Mouse (Mus musculus) liver, embryonic 14.5 days (tissue): Measurements from ENCODE around the gene Gm20916. TPM values are rescaled to one million over a fixed set of nuclear protein-coding genes. Genes with fewer than 3 reads are reported as not detected.
"Not testable (repeated sequence)": the region's sequence is repeated elsewhere in the genome, so short reads cannot be mapped to it uniquely, and the experiment has no call there.

Source experiments
- ATAC-seq: fragments of 200-750 bp; cut with Nextera tagmentation; 2 replicates; pipeline ENCODE4 v1.8.0; 2017; ENCODE audit warnings: moderate number of reproducible peaks, mild to moderate bottlenecking, moderate library complexity; ENCODE audit not compliant: insufficient read depth
- DNase-seq, 3 experiments: peaks; one replicate each; pipeline ENCODE4 v3.0.0-alpha.2; 2012 to 2013; ENCODE audit warnings: low read depth in 3 of 3, low spot score in 3 of 3
- H3K27ac ChIP-seq: fragments of 300-500 bp; sonication (generic); 2 replicates; pipeline ENCODE4 v1.5.1; 2014; ENCODE audit warnings: moderate library complexity, mild to moderate bottlenecking, control low read depth, inconsistent platforms
- H3K27me3 ChIP-seq: fragments of 300-500 bp; sonication (generic); 2 replicates; pipeline ENCODE4 v1.6.1; 2014; ENCODE audit warnings: mild to moderate bottlenecking, low read length, moderate library complexity; ENCODE audit not compliant: control insufficient read depth, insufficient read depth
- H3K36me3 ChIP-seq: fragments of 300-500 bp; sonication (generic); replicated peaks from 2 replicates; pipeline ENCODE4 v1.6.1; 2014; ENCODE audit warnings: low read depth; ENCODE audit not compliant: control insufficient read depth, insufficient read depth
- H3K4me1 ChIP-seq, 2 experiments: fragments of 200-500 bp in 1 of 2; fragments of 300-500 bp in 1 of 2; sonication (generic) in 1 of 2; replicated peaks; 2 replicates each; pipeline ENCODE4 v1.6.1; 2012 to 2014; ENCODE audit warnings: antibody characterized with exemption in 1 of 2, inconsistent platforms in 1 of 2, low read length in 1 of 2; ENCODE audit not compliant: control insufficient read depth in 2 of 2, insufficient read depth in 2 of 2
- H3K4me2 ChIP-seq: fragments of 300-500 bp; sonication (generic); 2 replicates; pipeline ENCODE4 v1.6.1; 2014; ENCODE audit warnings: low read depth, mild to moderate bottlenecking, control low read depth, moderate library complexity
- H3K4me3 ChIP-seq, 2 experiments: fragments of 200-500 bp in 1 of 2; fragments of 300-500 bp in 1 of 2; sonication (generic) in 1 of 2; 2 replicates each; pipeline ENCODE4 v1.5.1; 2012 to 2014; ENCODE audit warnings: low read depth in 2 of 2, low read length in 2 of 2, mild to moderate bottlenecking in 2 of 2, control low read depth in 1 of 2, inconsistent platforms in 1 of 2, moderate library complexity in 1 of 2; ENCODE audit not compliant: insufficient read depth in 1 of 2
- H3K9ac ChIP-seq: fragments of 300-500 bp; sonication (generic); replicated peaks from 2 replicates; pipeline ENCODE4 v1.6.1; 2014; ENCODE audit warnings: mild to moderate bottlenecking, control low read depth, moderate library complexity
- H3K9me3 ChIP-seq: fragments of 300-500 bp; sonication (generic); 2 replicates; pipeline ENCODE4 v1.6.1; 2016; ENCODE audit warnings: low read length, mixed read lengths; ENCODE audit not compliant: control insufficient read depth
- WGBS: fragments of 180-500 bp; shearing (Covaris S2); extraction: QIAGEN DNeasy Blood & Tissue Kit; methylation state at CpG from one replicate; pipeline ENCODE4 v1.1.7; 2014; ENCODE audit not compliant: insufficient replicate concordance; 5-methylcytosine and 5-hydroxymethylcytosine counted together
- polyA plus RNA-seq, 2 experiments: library from polyadenylated mRNA; depleted of rRNA in 1 of 2; stranded (reverse) in 1 of 2; unstranded in 1 of 2; fragments of >200 nt; fragmentation: Nextera tagmentation in 1 of 2; extraction: Ambion mirVana in 1 of 2; gene quantifications; 2 replicates each; pipeline versions ENCODE4 v1.2.1 to v1.2.3; 2012 to 2014

The Gm20916 gene
- polyA plus RNA-seq (2012; rRNA removed) (not detected in 2 replicates), polyA plus RNA-seq (2014; fragmentation: Nextera tagmentation; extraction: Ambion mirVana) (not detected in 2 replicates)

DNA sequence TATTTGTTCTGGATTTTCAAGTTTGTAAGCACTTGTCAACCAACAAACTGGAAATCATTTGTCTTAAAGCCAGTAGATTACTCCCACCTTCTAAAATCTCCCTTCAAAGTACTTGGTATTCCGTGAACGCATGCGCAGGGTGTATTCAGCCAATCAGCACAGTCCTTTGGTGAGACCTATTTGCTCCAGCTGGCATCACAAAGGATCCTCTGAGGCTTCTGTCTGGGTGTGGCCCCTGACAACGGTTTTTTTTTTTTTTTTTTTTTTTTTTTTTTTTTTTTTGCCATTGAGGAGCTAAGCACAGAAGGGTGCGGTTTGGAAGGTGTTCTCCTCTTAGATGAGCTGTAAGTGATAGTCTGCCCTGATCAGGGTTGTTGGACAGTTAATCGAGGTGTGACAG lies at the start of gene Gm20916:
Gm20916 (plus strand) TSS at position 301 of the 400 bp plus-strand sequence.
- not testable (repeated sequence) for H3K36me3 ChIP-seq, DNase-seq, ATAC-seq, H3K27ac ChIP-seq, H3K4me3 ChIP-seq, H3K9ac ChIP-seq, H3K4me2 ChIP-seq, H3K9me3 ChIP-seq, H3K4me1 ChIP-seq, H3K27me3 ChIP-seq
- WGBS, result no CpG with 5 or more reads among the region's 6 CpGs

Other genes with a start within 250 kb of the Gm20916 start
- gene Gm20917, start 168.4 kb upstream of the Gm20916 start, polyA plus RNA-seq (2012; rRNA removed), result not detected in 2 replicates
- not detected in 2 replicates for gene Gm20917, start 168.4 kb upstream of the Gm20916 start, polyA plus RNA-seq (2014; fragmentation: Nextera tagmentation; extraction: Ambion mirVana)